Mouse (Mus musculus) thymus, postnatal 0 days (tissue): ENCODE results near the gene Lcorl. TPM values are rescaled to one million over a fixed set of nuclear protein-coding genes. Genes with fewer than 3 reads are reported as not detected.
A peak's percentile ranks its signal among the peaks of the same experiment; 100 is the strongest.
"Not testable (repeated sequence)": the region's sequence is repeated elsewhere in the genome, so short reads cannot be mapped to it uniquely, and the experiment has no call there.

Experiments used
- DNase-seq: peaks from one replicate; pipeline ENCODE4 v3.0.0-alpha.2; 2015; ENCODE audit warnings: low spot score
- polyA plus RNA-seq: library from polyadenylated mRNA; unstranded; fragments of >200 nt; fragmentation: Nextera tagmentation; extraction: Ambion mirVana; gene quantifications from 2 replicates; pipeline ENCODE4 v1.2.1, GENCODE M21; 2015

Gene Lcorl
- polyA plus RNA-seq, 1 experiment from 2014 or later = 19.4 TPM

GRCm38 (mm10) chr5:45709653-45710052 lies 147.8 kb downstream of the Lcorl start:
- DNase-seq = no peak

- DNase-seq = no peak
Measured at GRCm38 (mm10) chr5:45706811-45707210, 150.6 kb downstream of the Lcorl start.

GRCm38 (mm10) chr5:45691678-45692077 lies 165.7 kb downstream of the Lcorl start:
- DNase-seq = no peak

- DNase-seq = no peak
Measured at GRCm38 (mm10) chr5:45690802-45691201, 166.6 kb downstream of the Lcorl start.

- DNase-seq = no peak
Measured at GRCm38 (mm10) chr5:45689152-45689551, 168.3 kb downstream of the Lcorl start.

- no peak for DNase-seq
Measured at GRCm38 (mm10) chr5:45686223-45686622, 171.2 kb downstream of the Lcorl start.

- no peak for DNase-seq
Measured at GRCm38 (mm10) chr5:45685243-45685642, 172.2 kb downstream of the Lcorl start.

GRCm38 (mm10) chr5:45683388-45683787 lies 174.0 kb downstream of the Lcorl start:
- DNase-seq = no peak

GRCm38 (mm10) chr5:45679955-45680354 lies 177.5 kb downstream of the Lcorl start:
- no peak for DNase-seq

GRCm38 (mm10) chr5:45677639-45678038 lies 179.8 kb downstream of the Lcorl start:
- DNase-seq = no peak

GRCm38 (mm10) chr5:45675032-45675431 lies 182.4 kb downstream of the Lcorl start:
- DNase-seq = no peak

- DNase-seq = no peak
Measured at GRCm38 (mm10) chr5:45670894-45671494, 186.4 kb downstream of the Lcorl start.

- DNase-seq = no peak
Measured at GRCm38 (mm10) chr5:45670280-45670670, 187.1 kb downstream of the Lcorl start.

GRCm38 (mm10) chr5:45669598-45670279 lies 187.7 kb downstream of the Lcorl start, which contains the start of gene Ncapg:
Ncapg (plus strand) TSS chr5:45669919.
- DNase-seq = peak; percentile 99

- no peak for DNase-seq
Measured at GRCm38 (mm10) chr5:45669234-45669597, 188.2 kb downstream of the Lcorl start.

GRCm38 (mm10) chr5:45668831-45669230 lies 188.6 kb downstream of the Lcorl start:
- DNase-seq = no peak

GRCm38 (mm10) chr5:45668324-45668723 lies 189.1 kb downstream of the Lcorl start:
- peak; percentile 3 for DNase-seq

- not testable (repeated sequence) for DNase-seq
Measured at GRCm38 (mm10) chr5:45658406-45658805, 199.0 kb downstream of the Lcorl start.

- no peak for DNase-seq
Measured at GRCm38 (mm10) chr5:45651026-45651703, 206.2 kb downstream of the Lcorl start.
